Mouse (Mus musculus) CH12.LX (cell line): ENCODE results near the gene Sdc4. TPM values are rescaled to one million over a fixed set of nuclear protein-coding genes. Genes with fewer than 3 reads are reported as not detected.
A peak's percentile ranks its signal among the peaks of the same experiment; 100 is the strongest.

Experiments used
- DNase-seq: peaks from one replicate; pipeline ENCODE4 v3.0.0-alpha.2; 2013; ENCODE audit errors: extremely low read depth
- H3K27ac ChIP-seq: 2 replicates; pipeline ENCODE4 v1.5.1; 2012; ENCODE audit warnings: low read depth, mild to moderate bottlenecking, control low read depth, moderate library complexity; ENCODE audit not compliant: insufficient read depth
- H3K27me3 ChIP-seq: replicated peaks from 2 replicates; pipeline ENCODE3; 2012; ENCODE audit warnings: inconsistent platforms
- H3K36me3 ChIP-seq, 2 experiments: replicated peaks in 1 of 2; 2 replicates each; pipeline versions ENCODE3 to v1.6.1; 2012; ENCODE audit warnings: inconsistent platforms in 1 of 2, low read length in 1 of 2, mild to moderate bottlenecking in 1 of 2, mixed read lengths in 1 of 2, moderate library complexity in 1 of 2; ENCODE audit not compliant: control insufficient read depth in 1 of 2, insufficient read depth in 1 of 2
- H3K4me1 ChIP-seq, 2 experiments: 2 replicates each; pipeline ENCODE4 v1.6.1; 2012; ENCODE audit warnings: inconsistent platforms in 1 of 2, moderate library complexity in 1 of 2; ENCODE audit not compliant: insufficient read depth in 2 of 2, control insufficient read depth in 1 of 2
- H3K4me2 ChIP-seq: 2 replicates; pipeline ENCODE4 v1.6.1; 2012; ENCODE audit warnings: low read depth, mild to moderate bottlenecking, control low read depth; ENCODE audit not compliant: poor library complexity, insufficient read depth, severe bottlenecking
- H3K4me3 ChIP-seq, 3 experiments: fragments of 150-350 bp in 1 of 3; sonication (generic) in 1 of 3; replicated peaks in 1 of 3; 2 replicates each; pipeline versions ENCODE3 to v1.5.1; 2011 to 2012; ENCODE audit warnings: low read depth in 2 of 3, low read length in 2 of 3, mild to moderate bottlenecking in 2 of 3, moderate library complexity in 2 of 3, control low read depth in 1 of 3, improper control_type of control experiment in 1 of 3, inconsistent platforms in 1 of 3, mixed read lengths in 1 of 3; ENCODE audit not compliant: poor library complexity in 1 of 3
- H3K79me2 ChIP-seq: replicated peaks from 2 replicates; pipeline ENCODE4 v1.6.1; 2012; ENCODE audit warnings: mild to moderate bottlenecking, moderate library complexity; ENCODE audit not compliant: control insufficient read depth, poor library complexity, insufficient read depth, severe bottlenecking; ENCODE audit errors: extremely low read depth
- H3K9ac ChIP-seq: 2 replicates; pipeline ENCODE4 v1.6.1; 2012; ENCODE audit warnings: low read depth, mild to moderate bottlenecking, control low read depth, moderate library complexity; ENCODE audit not compliant: insufficient read depth
- H3K9me3 ChIP-seq: replicated peaks from 2 replicates; pipeline ENCODE3; 2012; ENCODE audit warnings: low read length, inconsistent platforms, mixed read lengths
- CTCF ChIP-seq, 2 experiments: IDR thresholded peaks in 1 of 2; conservative IDR thresholded peaks in 1 of 2; 2 replicates each; pipeline ENCODE4 v1.5.1; 2011 to 2012; ENCODE audit warnings: low read depth in 2 of 2, low read length in 2 of 2, improper control_type of control experiment in 1 of 2, inconsistent platforms in 1 of 2, mild to moderate bottlenecking in 1 of 2, moderate library complexity in 1 of 2
- EP300 ChIP-seq: IDR thresholded peaks from 2 replicates; pipeline ENCODE4 v1.6.1; 2011; ENCODE audit warnings: low read length, improper control_type of control experiment
- GABPA ChIP-seq: IDR thresholded peaks from 2 replicates; pipeline ENCODE4 v1.6.1; 2012; ENCODE audit warnings: low read depth, low read length, improper control_type of control experiment, inconsistent platforms; ENCODE audit not compliant: insufficient replicate concordance
- HCFC1 ChIP-seq: IDR thresholded peaks from 2 replicates; pipeline ENCODE4 v1.6.1; 2012; ENCODE audit warnings: low read depth, mild to moderate bottlenecking, inconsistent platforms, low read length, improper control_type of control experiment
- MAFK ChIP-seq: IDR thresholded peaks from 2 replicates; pipeline ENCODE4 v1.6.1; 2011; ENCODE audit warnings: low read length, improper control_type of control experiment; ENCODE audit not compliant: insufficient replicate concordance
- MAX ChIP-seq: IDR thresholded peaks from 2 replicates; pipeline ENCODE4 v1.6.1; 2011; ENCODE audit warnings: low read length, improper control_type of control experiment
- MXI1 ChIP-seq: IDR thresholded peaks from 2 replicates; pipeline ENCODE4 v1.6.1; 2011; ENCODE audit warnings: mild to moderate bottlenecking, low read depth, low read length, improper control_type of control experiment
- MYC ChIP-seq: IDR thresholded peaks from 2 replicates; pipeline ENCODE4 v1.6.1; 2011; ENCODE audit warnings: low read depth, mild to moderate bottlenecking, improper control_type of control experiment, low read length
- PAX5 ChIP-seq: IDR thresholded peaks from 2 replicates; pipeline ENCODE4 v1.6.1; 2012; ENCODE audit warnings: low read length, inconsistent platforms, mixed read lengths
- RAD21 ChIP-seq: IDR thresholded peaks from 2 replicates; pipeline ENCODE4 v1.6.1; 2011; ENCODE audit warnings: low read depth, mild to moderate bottlenecking, low read length, improper control_type of control experiment, moderate library complexity
- SMC3 ChIP-seq: IDR thresholded peaks from 2 replicates; pipeline ENCODE4 v1.6.1; 2011; ENCODE audit warnings: low read depth, low read length, improper control_type of control experiment
- UBTF ChIP-seq: IDR thresholded peaks from 2 replicates; pipeline ENCODE4 v1.6.1; 2012; ENCODE audit warnings: low read depth, mild to moderate bottlenecking, inconsistent platforms, low read length, improper control_type of control experiment, moderate library complexity
- USF2 ChIP-seq: conservative IDR thresholded peaks from 2 replicates; pipeline ENCODE4 v1.6.1; 2011; ENCODE audit warnings: low read depth, low read length, improper control_type of control experiment
- ZC3H11A ChIP-seq: IDR thresholded peaks from 2 replicates; pipeline ENCODE4 v1.6.1; 2012; ENCODE audit warnings: low read depth, mild to moderate bottlenecking, inconsistent platforms, low read length, improper control_type of control experiment
- ZKSCAN1 ChIP-seq: IDR thresholded peaks from 2 replicates; pipeline ENCODE4 v1.6.1; 2012; ENCODE audit warnings: low read depth, inconsistent platforms, low read length, improper control_type of control experiment, borderline replicate concordance
- ZNF384 ChIP-seq: IDR thresholded peaks from 2 replicates; pipeline ENCODE4 v1.6.1; 2012; ENCODE audit warnings: low read depth, low read length, improper control_type of control experiment, inconsistent platforms
- dilution Hi-C: fragments of 300-500 bp; cut with MboI; formaldehyde crosslinking; loops from 2 replicates; pipeline ENCODE4 v1.14.3; 2020; ENCODE audit warnings: low sequenced_read_pairs; ENCODE audit not compliant: extremely low pct_unique_long_range_greater_than_20kb, extremely low pct_ligation_motif_present
- in situ Hi-C: fragments of 300-500 bp; cut with MboI; formaldehyde crosslinking; loops from 3 replicates; pipeline ENCODE4 v1.14.3; 2019; ENCODE audit warnings: low sequenced_read_pairs, low pct_ligation_motif_present, low pct_unique_long_range_greater_than_20kb, mixed read lengths
- polyA plus RNA-seq: library from polyadenylated mRNA; unstranded; fragments of >175 nt; gene quantifications from 2 replicates; pipeline ENCODE4 v1.2.1, GENCODE M21; 2012; ENCODE audit warnings: low read depth; ENCODE audit not compliant: insufficient read length
- total RNA-seq, 2 experiments: library from RNA; depleted of rRNA; stranded (reverse); fragments of 300-350 nt in 1 of 2; fragments of >200 nt in 1 of 2; gene quantifications; 2 replicates each; pipeline ENCODE4 v1.2.3; 2012 to 2014

Gene Sdc4
- total and polyA plus RNA-seq, 3 experiments: 46.6 to 69.9 (median 59.8) TPM

GRCm38 (mm10) chr2:164389499-164389898 lies 54.2 kb downstream of the Sdc4 start:
- Histone ChIP-seq H3K36me3 (no peaks in the 10 kb centered on the region), H3K4me1 (peaks cover 3 to 24% of the 10 kb centered on the region in 2 experiments; a peak in 3 of 4 replicates), H3K4me3 (peak overlapping the region; percentile 42 to 64 (median 44)), H3K27ac (no peak overlapping the region), H3K9me3 (peaks cover 14% of the 10 kb centered on the region), H3K9ac (peak overlapping the region; percentile 33; the same call in 1 of the 2 replicates), H3K79me2 (no peaks in the 10 kb centered on the region), H3K4me2 (peak overlapping the region; percentile 86), H3K27me3 (peaks cover 70% of the 10 kb centered on the region)
- DNase-seq: peak; percentile 69
- TF ChIP-seq MAX (peak; percentile 32; the same call in 1 of the 2 replicates), SMC3 (peak; percentile 10; the same call in 1 of the 2 replicates), ZNF384 (peak; percentile 31; the same call in 1 of the 2 replicates), ZKSCAN1 (no peak), CTCF (conservative IDR thresholded peaks at IDR 0.05 in 1 of 2, IDR thresholded peaks at IDR 0.05 in 1 of 2; ENCODE audit: low read depth in 2 of 2, low read length in 2 of 2) (peak; percentile 59 to 83), RAD21 (no peak; the same call in 1 of the 2 replicates), UBTF (no peak), MXI1 (no peak), EP300 (no peak), MYC (peak; percentile 50; the same call in 1 of the 2 replicates)
- dilution Hi-C loops (no loop called here), in situ Hi-C loops (no loop called here)

GRCm38 (mm10) chr2:164389020-164389419 lies 54.7 kb downstream of the Sdc4 start, which contains the start of gene Slpi:
TSS of gene Slpi (minus strand) at chr2:164389095.
- peak within 1 kb of the TSS; percentile 33; the same call in 1 of the 2 replicates for H3K9ac ChIP-seq
- no peak within 1 kb of the TSS for H3K27ac ChIP-seq
- dilution Hi-C loops (no loop called here), in situ Hi-C loops (no loop called here)
- no peaks in the 10 kb centered on the region for H3K79me2 ChIP-seq
- H3K4me2 ChIP-seq: peak within 1 kb of the TSS; percentile 86
- H3K36me3 ChIP-seq: no peaks in the 10 kb centered on the region
- TF ChIP-seq PAX5: no peak
- TF ChIP-seq GABPA: no peak
- no peak for TF ChIP-seq ZNF384
- no peak for TF ChIP-seq USF2
- TF ChIP-seq HCFC1: no peak
- TF ChIP-seq ZC3H11A: no peak
- no peak for TF ChIP-seq MXI1
- TF ChIP-seq MAFK: no peak
- TF ChIP-seq UBTF: no peak
- H3K4me1 ChIP-seq: peaks cover 3 to 24% of the 10 kb centered on the region in 2 experiments; a peak in 3 of 4 replicates
- peak within 1 kb of the TSS; percentile 42 to 64 (median 44) for H3K4me3 ChIP-seq
- peaks cover 69% of the 10 kb centered on the region for H3K27me3 ChIP-seq
- DNase-seq: no peak
- peaks cover 14% of the 10 kb centered on the region for H3K9me3 ChIP-seq
